Mouse (Mus musculus) gastrocnemius, postnatal 4 days (tissue): Measurements from ENCODE around the gene Gtf2h1. TPM values are rescaled to one million over a fixed set of nuclear protein-coding genes. Genes with fewer than 3 reads are reported as not detected.

Experiments used
- DNase-seq, 2 experiments: peaks; one replicate each; pipeline ENCODE4 v3.0.0; 2021 to 2022; ENCODE audit warnings: low spot score in 2 of 2, mixed read lengths in 2 of 2
- total RNA-seq, 2 experiments: library from RNA; stranded (reverse); gene quantifications; 2 replicates each; pipeline ENCODE4 v1.2.3; 2021

The Gtf2h1 gene
- total RNA-seq, 2 experiments from 2014 or later, result 31.0 to 40.2 TPM

DNA sequence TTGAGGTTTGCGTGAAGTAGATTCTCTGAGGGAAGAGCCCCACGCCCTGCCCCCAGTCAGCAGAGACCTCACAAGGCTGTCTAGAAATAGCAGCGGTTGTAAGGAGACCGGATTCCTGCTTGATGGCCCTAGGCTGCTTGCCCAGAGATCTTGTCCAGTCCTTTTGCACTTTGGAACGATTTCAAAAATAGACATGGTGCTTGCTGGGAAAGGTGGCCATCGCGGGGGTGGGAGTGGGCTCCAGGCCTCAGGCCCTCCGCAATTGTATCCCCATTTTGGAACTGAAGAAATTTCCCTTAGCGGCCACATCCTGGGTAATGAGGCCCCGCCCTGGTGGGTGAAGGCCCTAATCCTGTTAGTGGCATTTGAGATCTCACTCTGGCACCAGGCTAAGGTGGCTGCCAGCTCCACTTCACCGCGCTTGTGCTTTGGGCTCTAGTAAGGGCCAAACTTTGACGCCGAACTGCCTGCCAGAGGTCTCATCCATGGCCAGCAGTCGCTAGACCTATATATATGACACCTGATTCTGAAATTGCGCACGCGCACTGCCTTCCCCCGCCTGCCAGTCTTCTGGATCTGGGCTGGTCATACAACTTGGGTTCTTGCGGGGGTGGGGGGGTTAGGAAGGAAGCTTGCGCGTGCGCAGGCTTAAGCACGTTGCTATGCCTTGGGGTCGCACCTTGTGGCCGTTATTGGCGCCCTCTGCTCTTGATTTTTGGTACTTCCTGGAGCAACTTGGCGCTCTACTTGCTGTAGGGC, 50.8 kb downstream of the Gtf2h1 start:
- peak; percentile 23 to 50 for DNase-seq

- no peak for DNase-seq
These were observed 53.4 kb downstream of the Gtf2h1 start for GRCm38 (mm10) chr7:46849287-46849686.

- no peak for DNase-seq
These were observed 55.1 kb downstream of the Gtf2h1 start for GRCm38 (mm10) chr7:46851026-46851425.

DNA sequence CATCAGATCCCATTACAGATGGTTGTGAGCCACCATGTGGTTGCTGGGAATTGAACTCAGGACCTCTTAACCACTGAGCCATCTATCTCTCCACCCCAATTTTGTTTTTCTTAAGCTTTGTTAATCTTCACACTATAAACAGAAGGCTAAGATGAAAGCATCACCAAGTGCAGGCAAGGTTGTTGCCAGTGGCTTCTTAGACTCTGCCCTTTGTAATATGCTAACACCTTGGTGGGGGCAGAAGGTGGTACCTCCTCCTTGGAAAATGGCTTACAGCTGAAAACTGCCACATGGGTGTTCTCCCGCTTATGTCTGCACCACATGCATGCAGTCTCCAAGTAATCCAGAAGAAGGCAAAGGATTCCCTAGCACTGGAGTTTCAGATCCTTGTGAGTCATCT, 56.8 kb downstream of the Gtf2h1 start:
- DNase-seq, result no peak

GRCm38 (mm10) chr7:46853365-46853764, 57.5 kb downstream of the Gtf2h1 start:
- no peak for DNase-seq

- no peak for DNase-seq
These were observed 60.1 kb downstream of the Gtf2h1 start for GRCm38 (mm10) chr7:46855866-46856560.

DNA sequence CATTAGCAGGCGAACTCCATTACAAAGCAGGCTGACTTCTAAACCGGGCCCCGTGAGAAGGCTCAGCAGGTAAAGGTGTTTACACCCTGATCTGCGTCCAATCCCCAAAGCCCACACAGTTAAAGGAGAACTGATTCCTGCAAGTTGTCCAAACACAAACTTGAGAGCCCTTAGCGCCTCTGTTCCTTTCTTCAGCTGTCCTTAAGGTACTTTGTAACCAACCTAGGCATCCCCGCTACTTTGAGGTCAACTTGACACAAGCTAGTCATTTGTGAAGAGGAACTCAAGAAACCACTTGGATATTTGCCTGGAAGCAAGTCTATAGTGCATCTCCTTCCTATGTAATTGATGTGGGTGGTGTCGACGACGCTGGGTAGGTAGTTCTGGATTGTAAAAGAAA, 61.5 kb downstream of the Gtf2h1 start:
- no peak for DNase-seq

DNA sequence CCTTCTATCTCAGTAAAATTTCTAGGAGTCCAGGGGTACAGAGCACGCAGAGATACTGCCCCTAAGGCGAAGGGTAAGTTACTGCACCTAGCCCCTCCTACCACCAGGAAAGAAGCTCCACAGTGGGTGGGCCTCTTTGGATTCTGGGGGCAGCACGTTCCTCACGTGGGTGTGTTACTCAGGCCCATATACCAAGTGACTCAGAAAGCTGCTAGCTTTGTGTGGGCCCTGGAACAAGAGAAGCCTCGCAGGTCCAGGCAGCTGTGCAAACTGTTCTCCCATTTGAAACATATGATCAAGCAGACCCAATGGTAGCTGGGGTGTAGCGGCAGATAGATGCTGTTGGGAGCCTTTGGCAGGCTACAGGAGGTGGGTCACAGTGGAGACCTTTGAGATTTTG, 63.1 kb downstream of the Gtf2h1 start:
- DNase-seq, result no peak

DNA sequence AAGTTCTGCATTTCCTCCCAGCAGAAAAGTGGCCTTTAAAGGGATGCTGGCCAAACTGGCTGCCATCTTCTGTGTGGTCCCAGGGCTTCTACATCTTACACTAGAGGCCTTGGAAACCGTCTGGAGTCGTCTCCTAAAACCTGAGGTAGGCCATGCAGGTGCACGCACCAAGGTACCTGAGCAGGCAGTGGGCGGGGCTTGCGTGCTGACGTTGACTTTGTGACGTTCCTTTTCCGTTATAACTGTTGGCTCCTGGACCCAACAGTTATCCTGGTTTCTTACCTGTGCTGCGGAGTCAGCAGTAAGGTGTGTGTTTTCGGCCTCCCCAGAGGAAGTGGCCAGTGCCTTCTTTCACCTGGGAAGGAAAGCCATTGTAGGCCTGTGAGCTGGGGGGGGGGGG, 65.1 kb downstream of the Gtf2h1 start, which contains the start of gene Ldhc:
Gene Ldhc, plus strand, starts transcription at position 208 of the 400 bp plus-strand sequence.
- DNase-seq, result no peak

GRCm38 (mm10) chr7:46871988-46872387, 76.1 kb downstream of the Gtf2h1 start:
- no peak for DNase-seq

Other genes with a start within 250 kb of the Gtf2h1 start
- gene Sergef, start 156.3 kb upstream of the Gtf2h1 start, total RNA-seq, result 10 to 100 TPM in 1 of 2 experiments, 1 to 10 TPM in 1; 8.7 to 10.6 TPM
- gene Tph1, start 123.6 kb upstream of the Gtf2h1 start, total RNA-seq, result under 1 TPM; 0.21 to 0.49 TPM
- 10 to 100 TPM; 10.3 to 10.9 TPM for gene Saal1, start 85.4 kb upstream of the Gtf2h1 start, total RNA-seq
- under 1 TPM; 0.31 to 0.59 TPM for gene Saa3, start 80.4 kb upstream of the Gtf2h1 start, total RNA-seq
- gene Saa4, start 63.5 kb upstream of the Gtf2h1 start, total RNA-seq, result under 1 TPM in 1 of 2 experiments, not detected in 1; 0.16 TPM
- gene Saa1, start 53.1 kb upstream of the Gtf2h1 start, total RNA-seq, result not detected
- not detected for gene Saa2, start 44.3 kb upstream of the Gtf2h1 start, total RNA-seq
- 10 to 100 TPM; 14.8 to 18.4 TPM for gene Hps5, start within 50 bp of the Gtf2h1 start, total RNA-seq
- gene Ldha, start 45.4 kb downstream of the Gtf2h1 start, total RNA-seq, result 1,000 to 10,000 TPM; 1,563 to 1,575 TPM
- gene Ldhc, start 65.1 kb downstream of the Gtf2h1 start, total RNA-seq, result not detected
- 10 to 100 TPM; 67.3 to 72.0 TPM for gene Tsg101, start 123.9 kb downstream of the Gtf2h1 start, total RNA-seq
- 10 to 100 TPM; 11.3 to 13.0 TPM for gene Uevld, start 162.4 kb downstream of the Gtf2h1 start, total RNA-seq
- gene Gm9999, start 187.5 kb downstream of the Gtf2h1 start, total RNA-seq, result not detected
- gene Spty2d1, start 212.3 kb downstream of the Gtf2h1 start, total RNA-seq, result 10 to 100 TPM; 18.2 to 20.7 TPM